In genomic region chr1:133240881-133241280, GRCm38 (mm10) we compare ENCODE assay signal across 13 mouse cellular contexts.
DNase-seq lines count a peak whose midpoint lies in the region; ATAC-seq and TF ChIP-seq lines count a peak whose summit lies in the region.
"Had no signal": no experiment of that assay in that cellular context is flagged by ENCODE, and none has a peak within 500 bp of the region (broad histone marks: within the 10 kb centered on the region; RNA-seq: fewer than 3 reads in every experiment).

No protein-coding gene starts in this region.

- H3K9ac ChIP-seq in liver, adult 2 months (ENCODE audit: low read depth, low read length): peak overlapping the region; percentile 43; the same call in 1 of the 2 replicates
- H3K9ac ChIP-seq in liver, embryonic 12.5 days: no peak overlapping the region
- H3K9ac ChIP-seq in kidney, embryonic 16.5 days (replicated peaks; ENCODE audit: low read length): no peak overlapping the region
- no peak overlapping the region for H3K9ac ChIP-seq in forebrain, embryonic 11.5 days (ENCODE audit: low read length)

- H3K27me3 ChIP-seq in liver, adult 2 months (ENCODE audit: control insufficient read depth, insufficient read depth, low read length): no peaks in the 10 kb centered on the region
- peaks cover 19% of the 10 kb centered on the region for H3K27me3 ChIP-seq in liver, embryonic 12.5 days (replicated peaks)
- no peaks in the 10 kb centered on the region for H3K27me3 ChIP-seq in heart, embryonic 10.5 days (ENCODE audit: insufficient read depth, poor library complexity, severe bottlenecking)
- no peaks in the 10 kb centered on the region for H3K27me3 ChIP-seq in kidney, embryonic 16.5 days (ENCODE audit: insufficient read depth, low read length)
- no peaks in the 10 kb centered on the region for H3K27me3 ChIP-seq in small intestine, adult 2 months (ENCODE audit: control insufficient read depth, insufficient read depth, low read length)
- no peaks in the 10 kb centered on the region for H3K27me3 ChIP-seq in forebrain, embryonic 11.5 days (ENCODE audit: control insufficient read depth, insufficient read depth, low read length)

- TF ChIP-seq CTCF in liver, adult 2 months (IDR thresholded peaks at IDR 0.05; ENCODE audit: low read depth, low read length): no peak
- TF ChIP-seq CTCF in small intestine, adult 2 months (IDR thresholded peaks at IDR 0.05; ENCODE audit: extremely low read depth, insufficient read length, insufficient replicate concordance, low read depth, low read length): no peak

- no peak overlapping the region for H3K4me2 ChIP-seq in liver, embryonic 12.5 days
- no peak overlapping the region for H3K4me2 ChIP-seq in kidney, embryonic 16.5 days (replicated peaks; ENCODE audit: low read depth, low read length)
- no peak overlapping the region for H3K4me2 ChIP-seq in forebrain, embryonic 11.5 days (ENCODE audit: low read depth, low read length, severe bottlenecking)
- H3K4me2 ChIP-seq: midbrain, embryonic 11.5 days had no signal

- peak overlapping the region; percentile 45 for H3K4me3 ChIP-seq in liver, adult 2 months (ENCODE audit: insufficient read depth, low read depth, low read length)
- H3K4me3 ChIP-seq in liver, embryonic 12.5 days: no peak overlapping the region
- H3K4me3 ChIP-seq in heart, embryonic 10.5 days: no peak overlapping the region
- no peak overlapping the region for H3K4me3 ChIP-seq in kidney, embryonic 16.5 days (ENCODE audit: low read length)
- H3K4me3 ChIP-seq in small intestine, adult 2 months (ENCODE audit: low read depth, low read length): peak overlapping the region; percentile 14
- H3K4me3 ChIP-seq in forebrain, embryonic 11.5 days (ENCODE audit: low read depth, low read length): no peak overlapping the region

- H3K9me3 ChIP-seq in liver, embryonic 12.5 days (replicated peaks): no peaks in the 10 kb centered on the region
- no peaks in the 10 kb centered on the region for H3K9me3 ChIP-seq in heart, embryonic 10.5 days
- H3K9me3 ChIP-seq in kidney, embryonic 16.5 days (ENCODE audit: low read length): no peaks in the 10 kb centered on the region
- H3K9me3 ChIP-seq in forebrain, embryonic 11.5 days (ENCODE audit: control insufficient read depth, low read length): no peaks in the 10 kb centered on the region

- TF ChIP-seq POLR2A in liver, adult 2 months (IDR thresholded peaks at IDR 0.05; ENCODE audit: extremely low read depth, insufficient read depth, low read length): no peak
- TF ChIP-seq POLR2A in small intestine, adult 2 months (IDR thresholded peaks at IDR 0.05; ENCODE audit: low read depth, low read length): no peak

- peak overlapping the region; percentile 41 for H3K27ac ChIP-seq in liver, adult 2 months (replicated peaks; ENCODE audit: insufficient read depth, low read depth, low read length)
- H3K27ac ChIP-seq in liver, embryonic 12.5 days: no peak overlapping the region
- H3K27ac ChIP-seq in heart, embryonic 10.5 days: peak overlapping the region; percentile 80
- no peak overlapping the region for H3K27ac ChIP-seq in kidney, embryonic 16.5 days (ENCODE audit: low read length)
- peak overlapping the region; percentile 46 for H3K27ac ChIP-seq in small intestine, adult 2 months (ENCODE audit: insufficient read depth, low read depth, low read length)
- no peak overlapping the region for H3K27ac ChIP-seq in forebrain, embryonic 11.5 days (ENCODE audit: low read depth, low read length)

- WGBS in liver, adult 2 months: 78% methylated on average over 3 of the region's 3 CpGs
- WGBS in liver, embryonic 12.5 days (ENCODE audit: insufficient replicate concordance): 69% methylated on average over 3 of the region's 3 CpGs
- WGBS in heart, embryonic 10.5 days: 35% methylated on average over 3 of the region's 3 CpGs
- WGBS in kidney, embryonic 16.5 days: 41% methylated on average over 3 of the region's 3 CpGs
- WGBS in small intestine, adult 2 months: 14% methylated on average over 3 of the region's 3 CpGs
- 57% methylated on average over 3 of the region's 3 CpGs for WGBS in forebrain, embryonic 11.5 days

- no peaks in the 10 kb centered on the region for H3K79me2 ChIP-seq in liver, adult 2 months (ENCODE audit: control insufficient read depth, insufficient read depth, low read length)

- no peak for DNase-seq in liver, adult 2 months (ENCODE audit: extremely low read depth, low read depth, low spot score)
- DNase-seq in heart, embryonic 10.5 days (ENCODE audit: low spot score): no peak
- no peak for DNase-seq in left cerebral cortex, adult 9 months (ENCODE audit: low spot score in 2 of 2)
- no peak for DNase-seq in forebrain, embryonic 11.5 days (ENCODE audit: low spot score)
- DNase-seq: cerebellum, postnatal 25 days; layer of hippocampus, adult 9-11 months; retina, postnatal 1 day had no signal

- peaks cover 30% of the 10 kb centered on the region for H3K4me1 ChIP-seq in liver, adult 2 months (ENCODE audit: control insufficient read depth, insufficient read depth, low read length)
- H3K4me1 ChIP-seq in liver, embryonic 12.5 days: peaks cover 44% of the 10 kb centered on the region
- H3K4me1 ChIP-seq in heart, embryonic 10.5 days: peaks cover 73% of the 10 kb centered on the region
- H3K4me1 ChIP-seq in kidney, embryonic 16.5 days (ENCODE audit: insufficient read depth, low read length): peaks cover 61% of the 10 kb centered on the region
- H3K4me1 ChIP-seq in small intestine, adult 2 months (ENCODE audit: control insufficient read depth, insufficient read depth, insufficient read length, low read length): peaks cover 46% of the 10 kb centered on the region
- peaks cover 12% of the 10 kb centered on the region; the same call in 1 of the 2 replicates for H3K4me1 ChIP-seq in forebrain, embryonic 11.5 days (replicated peaks; ENCODE audit: control insufficient read depth, insufficient read depth, low read length)

- H3K36me3 ChIP-seq in liver, adult 2 months (ENCODE audit: control insufficient read depth, insufficient read depth, low read length): no peaks in the 10 kb centered on the region
- no peaks in the 10 kb centered on the region for H3K36me3 ChIP-seq in liver, embryonic 12.5 days
- no peaks in the 10 kb centered on the region for H3K36me3 ChIP-seq in heart, embryonic 10.5 days
- no peaks in the 10 kb centered on the region for H3K36me3 ChIP-seq in kidney, embryonic 16.5 days (ENCODE audit: insufficient read depth, low read length)
- H3K36me3 ChIP-seq in small intestine, adult 2 months (ENCODE audit: control insufficient read depth, insufficient read depth, low read length): 0 out of 2 replicates have a peak, but pooled peaks cover 2% of the 10 kb centered on the region
- H3K36me3 ChIP-seq in forebrain, embryonic 11.5 days (ENCODE audit: control insufficient read depth, insufficient read depth, low read length): no peaks in the 10 kb centered on the region

- ATAC-seq in liver, embryonic 12.5 days: no peak
- ATAC-seq in kidney, embryonic 16.5 days (ENCODE audit: low FRiP score, low TSS enrichment): peak; percentile 25; the same call in 1 of the 2 replicates
- no peak for ATAC-seq in frontal cortex, adult (ENCODE audit: low TSS enrichment)
- ATAC-seq in forebrain, embryonic 11.5 days (replicated peaks; ENCODE audit: low FRiP score): no peak
- ATAC-seq: CD4-positive, CD25-positive, alpha-beta regulatory T cell, adult 4 months had no signal

Comparison
In these comparisons a context has a peak if more than half of its experiments do, and no peak if none do; other contexts are left out.
1. H3K27ac ChIP-seq: peak in liver, adult 2 months (single experiment), heart, embryonic 10.5 days (single experiment) and small intestine, adult 2 months (single experiment); none in liver, embryonic 12.5 days (single experiment), kidney, embryonic 16.5 days (single experiment) and forebrain, embryonic 11.5 days (single experiment).
2. H3K4me3 ChIP-seq: peak in liver, adult 2 months (single experiment) and small intestine, adult 2 months (single experiment); none in liver, embryonic 12.5 days (single experiment), heart, embryonic 10.5 days (single experiment), kidney, embryonic 16.5 days (single experiment) and forebrain, embryonic 11.5 days (single experiment).